Mouse (Mus musculus): ENCODE measurements around the gene Med18.
"Not testable (repeated sequence)": the region's sequence is repeated elsewhere in the genome, so short reads cannot be mapped to it uniquely, and the experiment has no call there.

Med18 gene

DNA sequence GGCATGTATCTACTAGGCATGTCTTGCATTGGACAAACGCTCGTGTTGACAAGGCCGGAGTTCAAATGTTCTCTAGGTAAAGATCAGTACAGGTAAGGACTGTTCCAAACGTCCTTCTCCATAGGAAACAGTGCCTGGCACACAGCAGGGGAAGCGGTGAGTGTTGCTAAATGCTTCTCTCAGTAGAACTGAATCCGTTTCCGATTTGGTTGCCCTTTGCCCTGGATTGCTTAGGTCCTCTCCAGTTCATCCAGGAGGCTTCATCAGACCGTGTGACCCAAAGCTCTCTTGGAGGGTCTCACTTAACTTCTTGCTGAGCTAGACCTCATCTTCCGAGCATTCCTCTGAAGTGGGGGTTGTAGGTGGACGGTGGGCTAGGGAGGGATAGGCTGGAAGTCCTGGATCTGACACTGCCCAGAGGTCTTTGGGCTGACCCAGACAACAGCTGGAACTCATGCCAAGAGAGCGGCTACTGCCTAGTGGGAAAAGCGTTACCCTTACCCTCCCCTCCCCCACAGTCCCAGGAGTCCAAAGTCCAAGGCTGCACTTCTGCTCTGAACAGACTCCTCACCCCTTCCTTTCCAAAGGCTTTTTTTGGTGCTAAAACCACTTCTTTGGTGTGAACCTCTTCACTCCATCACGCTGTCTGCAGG is 19.4 kb upstream of the Med18 start:
- DNase-seq (ENCODE audit: low read depth, low spot score), result no peak

DNA sequence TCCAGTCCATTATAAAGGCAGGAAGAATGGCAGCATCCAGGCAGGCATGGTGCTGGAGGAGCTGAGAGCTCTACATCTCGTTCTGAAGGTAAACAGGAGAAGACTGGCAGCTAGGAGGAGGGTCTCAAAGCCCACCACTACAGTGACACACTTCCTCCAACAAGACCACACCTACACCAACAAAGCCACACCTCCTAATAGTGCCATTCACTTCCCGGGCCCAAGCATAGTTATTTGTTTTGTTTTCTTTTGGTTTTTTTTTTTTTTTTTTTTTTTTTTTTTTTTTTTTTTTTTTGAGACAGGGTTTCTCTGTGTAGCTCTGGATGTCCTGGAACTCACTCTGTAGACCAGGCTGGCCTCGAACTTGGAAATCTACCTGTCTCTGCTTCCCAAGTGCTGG is 18.4 kb upstream of the Med18 start:
- not testable (repeated sequence) for DNase-seq (ENCODE audit: low read depth, low spot score)

DNA sequence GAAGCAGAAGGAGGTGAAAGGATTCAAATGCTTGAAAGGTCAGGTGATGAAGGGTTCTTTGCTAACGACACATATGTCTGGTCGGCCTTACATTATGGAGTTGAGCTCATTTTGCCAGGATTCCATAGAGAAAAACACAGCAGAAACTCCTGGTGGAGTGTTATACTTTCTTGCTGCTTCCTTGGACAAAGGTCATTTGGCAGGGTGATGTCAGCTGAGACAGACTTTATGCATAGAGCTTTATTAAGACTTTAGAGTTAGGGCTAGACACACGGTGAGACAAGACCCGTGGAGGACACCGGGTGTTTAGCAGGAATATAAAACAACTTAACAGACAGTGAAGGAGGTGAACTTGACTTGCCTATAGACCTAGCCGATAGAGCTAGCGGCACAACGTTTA is 14.1 kb upstream of the Med18 start:
- no peak for DNase-seq (ENCODE audit: low read depth, low spot score)

DNA sequence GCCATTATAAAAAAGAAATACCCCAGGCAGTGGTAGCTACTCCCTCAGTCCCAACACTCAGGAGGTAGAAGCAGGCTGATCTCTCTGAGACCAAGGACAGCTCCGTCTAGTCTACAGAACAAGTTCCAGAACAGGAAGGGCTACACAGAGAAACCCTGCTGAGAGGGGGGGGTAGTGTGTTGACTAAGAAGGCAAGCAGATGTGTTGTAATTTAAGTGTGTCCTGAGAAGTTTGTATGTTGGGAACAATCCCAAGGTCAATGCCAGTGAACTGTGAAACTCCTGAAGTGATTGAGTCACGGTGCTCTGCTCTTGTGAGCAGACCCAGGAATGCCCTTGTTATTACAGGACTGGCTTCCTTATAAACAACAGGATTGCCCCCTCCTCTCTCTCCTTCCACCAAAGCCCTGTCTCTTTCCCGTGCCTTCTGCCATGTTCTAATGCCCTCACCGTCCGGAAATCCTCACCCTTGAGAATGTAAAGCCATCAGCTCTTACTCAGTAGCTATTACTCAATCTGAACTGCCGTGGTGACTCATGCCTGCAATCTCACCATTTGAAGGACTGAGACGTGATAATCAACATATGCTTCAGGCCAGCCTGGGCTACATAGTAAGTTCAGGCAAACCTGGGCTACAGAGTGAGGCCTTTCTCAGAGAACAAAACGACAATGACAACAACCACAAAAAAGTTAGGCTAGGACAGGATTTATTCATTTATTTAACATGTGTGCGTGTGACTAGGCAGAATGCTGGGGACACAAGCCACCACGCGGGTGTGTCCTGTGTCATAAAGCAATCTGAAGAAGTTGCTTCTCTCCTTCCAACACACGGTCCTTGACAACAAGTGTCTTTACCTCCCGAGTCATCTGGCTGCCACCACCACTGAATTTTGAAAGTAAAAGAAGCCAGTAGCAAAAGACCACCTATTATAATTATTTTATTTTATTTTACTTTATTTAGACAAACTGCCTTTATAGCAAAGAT is 12.5 kb upstream of the Med18 start:
- no peak for DNase-seq (ENCODE audit: low read depth, low spot score)

DNA sequence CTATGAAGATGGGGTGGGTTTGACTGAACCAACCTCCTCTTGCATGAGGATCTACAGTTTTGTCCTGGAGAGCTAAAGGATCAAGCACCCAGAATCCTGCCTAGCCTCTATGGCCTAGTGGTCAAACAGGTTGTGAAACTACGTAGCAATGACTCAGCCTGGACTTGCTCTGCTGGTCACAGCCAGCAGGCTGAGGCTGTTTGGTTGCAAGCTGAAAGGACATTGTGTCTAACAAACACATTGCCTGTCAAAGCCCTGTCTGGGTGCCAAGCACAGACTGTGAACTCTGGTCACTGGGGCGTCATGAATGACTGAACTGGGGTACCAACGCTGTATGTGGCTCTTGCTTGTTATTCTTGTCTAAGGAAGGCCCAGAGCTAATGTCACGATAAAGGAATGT is 10.9 kb upstream of the Med18 start:
- no peak for DNase-seq (ENCODE audit: low read depth, low spot score)

DNA sequence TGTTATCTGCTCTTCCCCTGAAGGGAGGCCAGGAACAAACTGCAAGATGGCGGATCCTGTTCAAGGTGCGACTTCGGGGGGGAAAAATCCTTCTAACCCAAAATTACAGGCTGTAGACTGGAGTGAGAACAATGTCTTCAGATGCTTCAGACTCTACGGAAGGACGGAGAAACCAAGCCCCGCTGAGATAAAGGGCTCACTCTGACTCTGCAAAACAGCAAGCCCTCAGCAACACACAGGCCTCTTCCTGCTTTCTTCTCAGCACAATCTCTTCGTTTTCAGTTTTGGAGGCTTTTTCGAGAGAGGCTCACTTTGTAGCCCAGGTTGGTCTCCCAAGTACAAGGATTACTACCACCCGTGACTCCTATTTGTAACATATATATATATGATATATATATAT is 9.7 kb upstream of the Med18 start:
- no peak for DNase-seq (ENCODE audit: low read depth, low spot score)

DNA sequence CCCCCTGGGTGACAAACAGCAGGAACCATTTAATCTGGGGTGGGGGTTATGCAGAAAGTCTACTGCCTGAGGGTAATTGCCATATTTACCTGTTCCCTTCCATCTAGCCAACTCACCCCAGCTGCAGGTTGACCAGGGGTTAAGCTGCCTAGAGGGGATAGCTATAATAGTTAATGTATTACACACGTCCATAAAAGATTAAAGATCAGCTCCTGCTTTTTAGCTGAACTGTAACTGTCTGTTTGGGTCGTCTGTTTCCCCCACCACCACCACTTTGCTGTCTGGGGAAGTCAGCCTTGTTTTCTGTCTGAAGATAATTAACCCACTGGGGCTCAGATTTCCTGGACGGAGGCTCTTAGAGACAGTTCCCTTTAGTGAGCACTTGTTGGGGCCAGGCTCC is 6.2 kb upstream of the Med18 start:
- no peak for DNase-seq (ENCODE audit: low read depth, low spot score)

DNA sequence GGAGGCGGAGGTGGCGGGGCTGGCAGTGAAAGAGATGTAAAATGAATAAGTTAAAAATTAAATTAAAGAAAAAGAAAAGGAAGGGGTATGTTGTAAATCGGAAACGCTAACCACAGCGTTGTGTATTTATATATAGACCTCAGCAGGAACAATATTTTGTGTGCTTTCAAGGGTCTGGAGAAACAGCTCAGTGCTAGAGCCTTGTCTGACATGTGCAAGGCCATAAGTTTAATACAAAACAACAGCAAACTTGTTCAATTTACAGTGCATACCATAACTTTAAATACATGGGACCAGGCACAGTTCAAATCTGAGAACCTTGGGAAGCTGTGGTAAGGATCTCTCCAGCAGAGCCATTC is 513 bp upstream of the Med18 start:
- no peak for DNase-seq (ENCODE audit: low read depth, low spot score)

DNA sequence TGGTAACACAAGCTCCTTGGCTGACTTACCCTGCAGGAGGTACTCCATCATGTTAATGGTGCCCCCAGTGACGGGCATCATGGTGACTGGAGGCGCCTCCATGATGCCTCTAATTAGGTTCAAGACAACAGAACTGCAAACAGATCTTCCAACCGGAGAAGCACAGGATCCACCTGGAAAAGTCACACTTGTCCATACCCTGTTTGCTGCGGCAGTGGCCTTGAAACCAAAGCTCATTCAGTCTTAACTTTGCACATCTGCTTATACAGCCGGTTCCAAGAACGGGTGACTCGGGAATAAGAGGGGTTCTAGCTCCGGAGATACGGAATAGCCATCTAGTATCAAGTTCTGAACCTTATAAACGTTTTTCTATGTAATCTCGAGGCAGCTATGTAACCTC is 885 bp downstream of the Med18 start:
- DNase-seq (ENCODE audit: low read depth, low spot score), result no peak

DNA sequence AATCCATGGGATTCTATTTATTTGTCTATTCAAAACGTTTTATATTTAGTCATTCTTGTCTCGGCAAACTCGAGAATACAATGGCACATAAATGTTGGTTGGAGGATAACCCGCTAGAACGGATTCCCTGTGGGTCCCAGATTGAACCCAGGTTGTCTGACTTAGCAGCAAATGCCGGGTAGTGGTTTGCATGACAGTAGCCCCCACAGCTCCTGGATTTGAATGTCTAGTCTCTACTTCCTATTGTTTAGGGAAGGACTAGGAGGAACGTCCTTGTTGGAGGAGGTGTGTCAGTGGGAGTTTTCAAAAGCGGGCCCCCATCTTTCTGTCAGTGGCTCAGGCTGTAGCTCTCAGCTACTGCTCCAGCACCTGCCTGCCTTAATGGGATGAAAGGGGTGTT is 3.5 kb downstream of the Med18 start:
- no peak for DNase-seq (ENCODE audit: low read depth, low spot score)

DNA sequence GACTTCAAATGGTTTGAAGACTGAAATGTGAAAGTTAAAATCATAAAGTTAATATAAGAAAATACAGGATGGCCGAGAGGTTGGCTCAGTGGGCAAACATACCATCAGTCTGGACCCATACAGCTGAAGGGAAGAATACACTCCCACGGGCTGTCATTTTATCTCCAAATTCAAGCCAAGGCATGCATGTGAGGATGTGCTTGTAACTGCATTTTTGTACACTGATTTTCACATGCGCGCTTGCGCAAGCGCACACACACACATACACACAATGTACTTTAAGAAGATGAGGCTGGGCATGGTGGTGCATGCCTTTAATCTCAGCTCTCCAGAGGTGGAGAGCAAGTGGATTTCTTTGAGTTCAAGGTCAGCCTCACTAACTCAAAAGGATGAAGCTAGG is 8.2 kb downstream of the Med18 start:
- no peak for DNase-seq (ENCODE audit: low read depth, low spot score)

DNA sequence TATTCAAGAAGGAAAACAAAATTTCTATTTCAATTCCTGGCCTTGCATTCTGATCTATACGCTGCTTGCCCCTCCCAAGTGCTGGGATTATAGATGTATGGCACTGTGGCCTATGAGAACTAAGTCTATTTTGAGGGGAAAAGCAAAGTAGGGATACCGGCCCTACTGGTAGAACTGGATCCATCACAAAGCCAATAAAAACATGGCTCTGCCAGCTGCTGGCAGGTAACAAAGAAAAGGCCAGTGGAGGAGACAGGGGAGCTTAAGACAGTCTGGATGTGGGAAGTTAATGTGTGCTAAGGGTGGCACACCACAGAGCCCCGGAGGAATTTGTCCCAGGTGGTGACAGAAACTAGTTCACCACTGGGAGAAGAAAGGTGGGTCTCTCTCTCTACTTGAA is 8.6 kb downstream of the Med18 start:
- DNase-seq (ENCODE audit: low read depth, low spot score), result no peak

DNA sequence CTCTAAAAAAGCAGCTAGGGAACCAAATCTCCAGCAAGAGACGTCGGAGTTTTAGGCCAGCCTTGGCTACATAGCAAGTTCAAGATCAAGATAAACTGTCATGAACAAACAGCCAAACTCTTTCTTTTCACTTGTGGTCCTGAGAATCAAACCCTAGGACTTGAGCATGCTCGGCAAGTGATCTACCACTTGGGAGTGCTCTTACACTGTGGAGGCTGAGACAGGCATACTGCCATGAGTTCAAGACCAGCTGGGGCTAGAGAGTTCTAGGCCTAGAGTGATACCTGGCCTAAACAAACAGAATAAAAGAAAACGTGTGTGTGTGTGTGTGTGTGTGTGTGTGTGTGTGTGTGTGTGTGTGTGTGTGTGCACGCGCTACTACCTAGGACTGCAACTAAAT is 9.5 kb downstream of the Med18 start:
- no peak for DNase-seq (ENCODE audit: low read depth, low spot score)

DNA sequence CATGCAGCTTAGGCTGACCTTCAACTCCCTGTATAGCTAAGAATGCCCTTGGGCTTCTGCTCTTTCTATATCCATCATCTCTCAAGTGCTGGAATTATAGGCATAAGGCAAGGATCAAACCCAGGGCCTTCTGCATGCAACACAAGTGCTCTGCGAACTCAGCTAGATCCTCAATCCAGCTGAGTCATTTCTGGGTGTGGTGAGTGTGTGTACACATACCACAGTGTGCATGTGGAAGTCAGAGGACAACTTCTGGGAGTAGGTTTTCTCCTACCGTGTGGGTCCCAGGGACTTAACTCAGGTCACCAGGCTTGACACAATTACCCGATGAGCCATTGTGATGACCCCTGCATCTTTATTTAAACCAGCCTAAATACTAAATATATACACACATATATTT is 13.9 kb downstream of the Med18 start:
- no peak for DNase-seq (ENCODE audit: low read depth, low spot score)

DNA sequence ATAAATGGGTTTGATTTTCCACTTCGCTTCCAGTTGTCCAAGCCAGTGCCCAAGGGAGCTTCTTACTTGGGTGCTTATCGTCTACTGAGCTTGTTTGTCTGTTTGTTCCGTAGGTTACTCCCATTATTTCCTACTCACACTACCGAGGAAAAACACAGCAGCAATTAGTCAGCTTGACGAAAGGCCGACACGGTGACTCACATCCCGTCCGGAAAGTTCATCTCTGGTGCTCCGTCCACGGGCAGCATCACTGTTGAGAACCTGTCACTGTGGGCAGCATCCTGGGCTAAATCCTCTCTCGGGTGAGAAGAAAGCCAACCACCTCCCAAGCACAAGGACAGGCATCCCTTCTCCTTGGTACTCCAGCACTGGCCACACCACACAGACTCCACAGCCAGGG is 17.6 kb downstream of the Med18 start:
- DNase-seq (ENCODE audit: low read depth, low spot score), result no peak

DNA sequence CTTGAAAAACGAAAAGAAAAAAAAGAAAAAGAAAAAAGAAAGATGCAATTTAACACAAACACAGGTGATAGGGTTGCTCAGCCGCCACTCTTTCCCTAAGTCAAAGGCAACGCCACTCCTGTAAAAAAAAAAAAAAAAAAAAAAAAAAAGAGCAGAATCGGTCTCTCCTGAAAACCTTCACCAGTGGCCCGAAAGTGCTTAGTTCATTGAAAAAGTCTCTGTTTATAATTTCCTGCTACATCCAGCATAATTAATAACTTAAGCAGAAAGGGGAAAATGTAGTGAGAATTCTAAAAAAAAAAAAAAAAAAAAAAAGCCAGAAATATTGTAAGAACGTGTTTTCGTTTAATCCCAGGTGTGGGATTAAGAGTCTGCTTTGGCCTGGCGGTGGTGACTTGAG is 19.2 kb downstream of the Med18 start:
- DNase-seq (ENCODE audit: low read depth, low spot score), result no peak

DNA sequence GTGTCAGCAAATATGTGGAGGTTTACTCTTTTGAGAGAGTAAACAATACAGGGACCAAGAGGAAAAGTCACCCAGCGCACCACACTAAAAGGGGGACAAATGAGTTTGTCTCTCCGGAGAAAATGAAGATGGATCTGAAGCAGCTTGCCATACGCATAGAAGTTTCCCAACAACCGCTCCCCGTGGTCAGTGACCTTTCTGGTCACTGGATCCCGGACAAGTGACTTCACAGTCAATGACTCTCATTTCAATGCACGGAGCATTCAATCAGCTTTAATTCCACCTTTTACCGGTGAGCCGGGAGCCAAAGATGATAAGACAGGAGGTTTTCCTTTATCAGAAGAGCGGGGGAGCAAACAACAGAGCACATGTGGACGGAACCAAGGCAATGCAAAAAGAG is 25.9 kb downstream of the Med18 start:
- no peak for DNase-seq (ENCODE audit: low read depth, low spot score)

DNA sequence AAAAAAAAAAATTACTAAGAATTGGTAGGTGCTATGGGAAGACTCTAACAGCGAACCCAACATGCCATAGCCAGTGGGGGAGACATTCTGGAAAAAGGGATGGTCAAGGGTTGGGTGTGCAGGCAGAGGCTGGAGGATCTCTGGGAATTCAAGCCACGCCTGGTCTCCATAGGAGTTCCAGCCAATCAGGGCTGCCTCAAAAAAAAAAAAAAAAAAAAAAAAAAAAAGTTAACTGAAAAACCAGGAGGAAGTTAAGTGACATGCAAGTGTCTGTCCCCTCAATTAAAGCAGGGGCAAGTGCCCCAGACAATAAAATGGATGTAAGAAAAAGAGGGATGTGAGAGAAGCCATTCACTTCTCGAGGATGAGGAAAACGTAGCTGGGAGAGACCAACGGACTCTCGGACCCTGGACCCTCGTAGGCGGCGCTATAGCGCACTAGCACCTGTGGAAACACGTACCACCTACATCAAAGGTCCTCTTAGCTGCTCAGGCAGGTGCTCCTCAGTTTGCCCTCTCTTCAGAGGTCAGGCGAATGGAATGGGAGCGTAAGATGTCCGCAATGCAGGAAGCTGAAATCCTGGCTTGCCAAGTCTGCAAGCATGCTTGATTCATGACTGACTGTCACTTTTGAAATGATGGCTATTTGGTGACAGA is 30.9 kb downstream of the Med18 start:
- DNase-seq (ENCODE audit: low read depth, low spot score), result no peak

DNA sequence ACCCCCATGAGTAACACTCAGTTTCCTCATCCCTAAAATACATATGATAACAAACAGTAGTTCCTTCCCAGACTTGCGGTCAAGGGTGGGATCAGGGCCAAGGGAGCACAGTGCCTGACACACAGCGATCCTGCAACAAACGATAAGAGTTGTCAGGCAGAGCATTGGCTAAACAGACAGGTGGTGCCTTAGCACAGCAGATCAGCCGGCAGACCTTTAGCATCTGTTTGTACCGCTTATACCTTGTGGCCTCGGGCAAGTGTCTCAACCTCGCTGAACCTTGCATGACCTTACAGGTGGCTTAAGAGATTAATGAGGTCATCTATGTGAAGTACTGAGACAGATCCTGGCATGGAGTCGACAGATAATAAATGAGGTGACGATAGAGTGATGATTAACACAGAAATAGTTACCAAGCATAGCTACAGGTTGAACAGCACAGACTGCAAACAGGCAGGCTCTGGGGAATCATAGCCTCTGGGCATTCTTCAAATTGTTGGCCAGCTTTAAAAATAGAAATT is 35.6 kb downstream of the Med18 start:
- DNase-seq (ENCODE audit: low read depth, low spot score), result no peak

DNA sequence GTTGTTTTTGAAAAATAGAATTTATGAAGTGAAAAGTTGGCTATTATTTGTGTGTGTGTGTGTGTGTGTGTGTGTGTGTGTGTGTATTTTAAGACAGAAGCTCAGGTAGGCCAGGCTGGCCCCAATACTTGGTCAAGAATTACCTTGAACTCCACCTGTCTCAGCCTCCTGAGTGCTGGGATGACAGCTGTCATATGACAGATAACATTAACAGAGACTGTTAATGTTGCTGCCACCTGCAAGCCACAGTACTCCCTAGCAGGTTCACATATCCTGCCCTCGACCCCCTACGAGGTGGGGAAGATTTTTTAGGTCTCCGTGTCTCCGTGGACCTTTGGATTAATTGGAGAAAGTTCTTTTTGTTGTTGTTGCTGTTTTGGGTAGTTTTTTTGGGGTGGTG is 36.2 kb downstream of the Med18 start:
- DNase-seq (ENCODE audit: low read depth, low spot score), result no peak

DNA sequence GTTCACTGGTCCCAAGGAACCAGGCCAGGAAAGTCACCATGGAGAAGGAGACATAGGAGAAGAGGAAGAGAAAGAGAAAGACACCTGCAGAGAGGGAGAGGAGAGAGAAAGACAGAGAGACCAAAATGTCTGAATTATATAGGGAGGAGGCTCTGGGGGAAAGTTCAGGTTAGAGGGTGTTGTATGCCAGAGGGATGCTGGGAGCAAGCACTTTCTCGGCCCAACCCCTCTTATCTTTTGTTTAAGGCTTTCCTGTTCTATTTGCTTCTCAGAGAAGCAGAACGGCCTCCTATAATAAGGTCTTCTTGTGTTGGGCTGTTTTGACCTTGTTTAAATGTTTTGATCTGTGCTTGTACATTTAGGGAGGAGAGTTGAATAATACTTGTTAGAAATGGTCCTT is 37.7 kb downstream of the Med18 start:
- no peak for DNase-seq (ENCODE audit: low read depth, low spot score)

DNA sequence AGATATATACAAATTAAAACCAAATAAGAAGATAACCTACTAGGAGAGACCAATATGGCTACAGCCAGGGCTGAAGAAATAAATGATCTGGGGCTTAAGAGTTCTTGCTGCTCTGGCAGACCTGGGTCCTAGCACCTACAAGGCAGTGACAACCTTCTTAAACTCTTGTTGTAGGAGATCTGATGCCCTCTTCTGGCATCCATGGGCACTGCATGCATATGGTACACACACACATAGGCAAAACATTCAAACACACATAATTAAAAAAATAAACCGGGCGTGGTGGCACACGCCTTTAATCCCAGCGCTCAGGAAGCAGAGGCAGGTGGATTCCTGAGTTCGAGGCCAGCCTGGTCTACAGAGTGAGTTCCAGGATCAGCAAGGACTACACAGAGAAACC is 39.0 kb downstream of the Med18 start:
- no peak for DNase-seq (ENCODE audit: low read depth, low spot score)
